Mouse (Mus musculus) intestine, embryonic 16.5 days (tissue): Measurements from ENCODE around the gene Cxcl14. TPM values are rescaled to one million over a fixed set of nuclear protein-coding genes. Genes with fewer than 3 reads are reported as not detected.

Experiments
- ATAC-seq: fragments of 200-750 bp; cut with Nextera tagmentation; 2 replicates; pipeline ENCODE4 v1.8.0; 2017; ENCODE audit warnings: moderate TSS enrichment, moderate library complexity
- H3K27ac ChIP-seq: fragments of 300-500 bp; sonication (generic); 2 replicates; pipeline ENCODE4 v1.5.1; 2014; ENCODE audit warnings: mild to moderate bottlenecking, low read length
- H3K27me3 ChIP-seq: fragments of 300-500 bp; sonication (generic); replicated peaks from 2 replicates; pipeline ENCODE4 v1.6.1; 2014; ENCODE audit warnings: low read length, control low read depth, mixed read lengths; ENCODE audit not compliant: control insufficient read depth, insufficient read depth
- H3K36me3 ChIP-seq: fragments of 300-500 bp; sonication (generic); 2 replicates; pipeline ENCODE4 v1.6.1; 2014; ENCODE audit warnings: low read length, control low read depth; ENCODE audit not compliant: control insufficient read depth, insufficient read depth
- H3K4me1 ChIP-seq: fragments of 300-500 bp; sonication (generic); 2 replicates; pipeline ENCODE4 v1.6.1; 2014; ENCODE audit warnings: low read length, control low read depth, mixed read lengths; ENCODE audit not compliant: control insufficient read depth, insufficient read depth
- H3K4me2 ChIP-seq: fragments of 300-500 bp; sonication (generic); 2 replicates; pipeline ENCODE4 v1.6.1; 2014; ENCODE audit warnings: low read depth, low read length, control low read depth
- H3K4me3 ChIP-seq: fragments of 300-500 bp; sonication (generic); 2 replicates; pipeline ENCODE4 v1.5.1; 2014; ENCODE audit warnings: mild to moderate bottlenecking, low read length
- H3K9ac ChIP-seq: fragments of 300-500 bp; sonication (generic); 2 replicates; pipeline ENCODE4 v1.6.1; 2014; ENCODE audit warnings: low read depth, low read length
- H3K9me3 ChIP-seq: fragments of 300-500 bp; sonication (generic); 2 replicates; pipeline ENCODE4 v1.6.1; 2016; ENCODE audit warnings: low read length, control low read depth; ENCODE audit not compliant: control insufficient read depth
- WGBS: fragments of 180-500 bp; shearing (Covaris S2); extraction: QIAGEN DNeasy Blood & Tissue Kit; methylation state at CpG from one replicate; pipeline ENCODE4 v1.1.7; 2014; 5-methylcytosine and 5-hydroxymethylcytosine counted together
- polyA plus RNA-seq: library from polyadenylated mRNA; unstranded; fragments of >200 nt; fragmentation: Nextera tagmentation; extraction: Ambion mirVana; gene quantifications from 2 replicates; pipeline ENCODE4 v1.2.1, GENCODE M21; 2015

Gene Cxcl14
- 8.8 TPM in 2 replicates for polyA plus RNA-seq

- Histone ChIP-seq H3K4me3 (peak within 1 kb of the TSS; percentile 50), H3K27ac (no peak within 1 kb of the TSS), H3K9me3 (no peaks in the 10 kb centered on the region), H3K4me2 (peak within 1 kb of the TSS; percentile 73), H3K36me3 (no peaks in the 10 kb centered on the region), H3K9ac (peak within 1 kb of the TSS; percentile 54), H3K27me3 (peaks cover 60% of the 10 kb centered on the region), H3K4me1 (peaks cover 11% of the 10 kb centered on the region; the same call in 1 of the 2 replicates)
- under 1% methylated on average over 72 of the region's 76 CpGs for WGBS
- peak; percentile 44; the same call in 1 of the 2 replicates for ATAC-seq
Observed at GRCm38 (mm10) chr13:56295943-56296658, at the start of gene Cxcl14. Gene Cxcl14, minus strand, starts transcription at chr13:56296551.

- Histone ChIP-seq H3K9me3 (no peaks in the 10 kb centered on the region), H3K9ac (no peak overlapping the region), H3K36me3 (no peaks in the 10 kb centered on the region), H3K27me3 (no peaks in the 10 kb centered on the region), H3K4me1 (no peaks in the 10 kb centered on the region), H3K27ac (no peak overlapping the region), H3K4me2 (no peak overlapping the region), H3K4me3 (no peak overlapping the region)
- ATAC-seq = no peak
- 65% methylated on average over 12 of the region's 12 CpGs for WGBS
Observed at GRCm38 (mm10) chr13:56344355-56344754, 48.0 kb upstream of the Cxcl14 start.

GRCm38 (mm10) chr13:56342491-56342890 lies 46.1 kb upstream of the Cxcl14 start:
- ATAC-seq = no peak
- Histone ChIP-seq H3K27ac (no peak overlapping the region), H3K4me2 (no peak overlapping the region), H3K4me3 (no peak overlapping the region), H3K9ac (no peak overlapping the region), H3K36me3 (no peaks in the 10 kb centered on the region), H3K27me3 (no peaks in the 10 kb centered on the region), H3K4me1 (no peaks in the 10 kb centered on the region), H3K9me3 (no peaks in the 10 kb centered on the region)
- WGBS = 82% methylated on average over 10 of the region's 10 CpGs

- Histone ChIP-seq H3K4me3 (no peak overlapping the region), H3K9me3 (no peaks in the 10 kb centered on the region), H3K9ac (no peak overlapping the region), H3K36me3 (no peaks in the 10 kb centered on the region), H3K4me1 (no peaks in the 10 kb centered on the region), H3K4me2 (no peak overlapping the region), H3K27me3 (no peaks in the 10 kb centered on the region), H3K27ac (no peak overlapping the region)
- 84% methylated on average over 13 of the region's 13 CpGs for WGBS
- ATAC-seq = no peak
Observed at GRCm38 (mm10) chr13:56340513-56340912, 44.2 kb upstream of the Cxcl14 start.

- no peak overlapping the region for H3K4me2 ChIP-seq
- no peak overlapping the region for H3K27ac ChIP-seq
- ATAC-seq = no peak
- no peaks in the 10 kb centered on the region for H3K27me3 ChIP-seq
- no peaks in the 10 kb centered on the region for H3K36me3 ChIP-seq
- H3K4me3 ChIP-seq = no peak overlapping the region
- WGBS = 68% methylated on average over 8 of the region's 8 CpGs
- H3K9me3 ChIP-seq = no peaks in the 10 kb centered on the region
- H3K4me1 ChIP-seq = no peaks in the 10 kb centered on the region
- H3K9ac ChIP-seq = no peak overlapping the region
Observed at GRCm38 (mm10) chr13:56339816-56340215, 43.5 kb upstream of the Cxcl14 start.

- H3K36me3 ChIP-seq = no peaks in the 10 kb centered on the region
- H3K9me3 ChIP-seq = no peaks in the 10 kb centered on the region
- H3K9ac ChIP-seq = no peak overlapping the region
- H3K4me3 ChIP-seq = no peak overlapping the region
- no peak overlapping the region for H3K4me2 ChIP-seq
- no peak overlapping the region for H3K27ac ChIP-seq
- no peaks in the 10 kb centered on the region for H3K27me3 ChIP-seq
- WGBS = 57% methylated on average over 8 of the region's 8 CpGs
- H3K4me1 ChIP-seq = no peaks in the 10 kb centered on the region
- ATAC-seq = no peak
Observed at GRCm38 (mm10) chr13:56336982-56337381, 40.6 kb upstream of the Cxcl14 start.

- H3K27ac ChIP-seq = no peak overlapping the region
- no peaks in the 10 kb centered on the region for H3K36me3 ChIP-seq
- 72% methylated on average over 10 of the region's 10 CpGs for WGBS
- H3K4me2 ChIP-seq = no peak overlapping the region
- H3K9me3 ChIP-seq = no peaks in the 10 kb centered on the region
- H3K4me1 ChIP-seq = no peaks in the 10 kb centered on the region
- H3K27me3 ChIP-seq = no peaks in the 10 kb centered on the region; the same call in 1 of the 2 replicates
- H3K9ac ChIP-seq = no peak overlapping the region
- H3K4me3 ChIP-seq = no peak overlapping the region
- ATAC-seq = no peak
Observed at GRCm38 (mm10) chr13:56334802-56335690, 38.7 kb upstream of the Cxcl14 start.

- no peak overlapping the region for H3K9ac ChIP-seq
- H3K4me1 ChIP-seq = no peaks in the 10 kb centered on the region
- no peaks in the 10 kb centered on the region for H3K9me3 ChIP-seq
- no peaks in the 10 kb centered on the region for H3K36me3 ChIP-seq
- no peaks in the 10 kb centered on the region; the same call in 1 of the 2 replicates for H3K27me3 ChIP-seq
- H3K4me2 ChIP-seq = no peak overlapping the region
- no peak overlapping the region for H3K4me3 ChIP-seq
- no peak overlapping the region for H3K27ac ChIP-seq
- ATAC-seq = no peak
- WGBS = 76% methylated on average over 8 of the region's 8 CpGs
Observed at GRCm38 (mm10) chr13:56334236-56334635, 37.9 kb upstream of the Cxcl14 start.

GRCm38 (mm10) chr13:56332356-56332755 lies 36.0 kb upstream of the Cxcl14 start:
- WGBS = 78% methylated on average over 6 of the region's 6 CpGs
- Histone ChIP-seq H3K4me1 (no peaks in the 10 kb centered on the region), H3K4me2 (no peak overlapping the region), H3K4me3 (no peak overlapping the region), H3K9me3 (no peaks in the 10 kb centered on the region), H3K27me3 (no peaks in the 10 kb centered on the region; the same call in 1 of the 2 replicates), H3K27ac (no peak overlapping the region), H3K36me3 (no peaks in the 10 kb centered on the region), H3K9ac (no peak overlapping the region)
- no peak for ATAC-seq
